Mouse (Mus musculus) testis, adult 2 months (tissue): ENCODE results near the gene Hs3st5.

Experiments used
- CTCF ChIP-seq: fragments of 200-500 bp; IDR thresholded peaks from 2 replicates; pipeline ENCODE4 v1.5.1; 2012; ENCODE audit warnings: low read depth, mild to moderate bottlenecking, inconsistent platforms, low read length, moderate library complexity; ENCODE audit not compliant: control insufficient read depth, insufficient read depth, insufficient replicate concordance
- POLR2A ChIP-seq: fragments of 200-500 bp; IDR thresholded peaks from 2 replicates; pipeline ENCODE4 v1.6.1; 2012; ENCODE audit warnings: low read depth, mild to moderate bottlenecking, inconsistent platforms, low read length, moderate library complexity; ENCODE audit not compliant: control insufficient read depth

- TF ChIP-seq CTCF: no peak
- no peak for TF ChIP-seq POLR2A
Observed at GRCm38 (mm10) chr10:36572540-36572939, 65.9 kb downstream of the Hs3st5 start.
